Mouse (Mus musculus): ENCODE measurements around the gene Pdrg1.

Gene Pdrg1

DNA sequence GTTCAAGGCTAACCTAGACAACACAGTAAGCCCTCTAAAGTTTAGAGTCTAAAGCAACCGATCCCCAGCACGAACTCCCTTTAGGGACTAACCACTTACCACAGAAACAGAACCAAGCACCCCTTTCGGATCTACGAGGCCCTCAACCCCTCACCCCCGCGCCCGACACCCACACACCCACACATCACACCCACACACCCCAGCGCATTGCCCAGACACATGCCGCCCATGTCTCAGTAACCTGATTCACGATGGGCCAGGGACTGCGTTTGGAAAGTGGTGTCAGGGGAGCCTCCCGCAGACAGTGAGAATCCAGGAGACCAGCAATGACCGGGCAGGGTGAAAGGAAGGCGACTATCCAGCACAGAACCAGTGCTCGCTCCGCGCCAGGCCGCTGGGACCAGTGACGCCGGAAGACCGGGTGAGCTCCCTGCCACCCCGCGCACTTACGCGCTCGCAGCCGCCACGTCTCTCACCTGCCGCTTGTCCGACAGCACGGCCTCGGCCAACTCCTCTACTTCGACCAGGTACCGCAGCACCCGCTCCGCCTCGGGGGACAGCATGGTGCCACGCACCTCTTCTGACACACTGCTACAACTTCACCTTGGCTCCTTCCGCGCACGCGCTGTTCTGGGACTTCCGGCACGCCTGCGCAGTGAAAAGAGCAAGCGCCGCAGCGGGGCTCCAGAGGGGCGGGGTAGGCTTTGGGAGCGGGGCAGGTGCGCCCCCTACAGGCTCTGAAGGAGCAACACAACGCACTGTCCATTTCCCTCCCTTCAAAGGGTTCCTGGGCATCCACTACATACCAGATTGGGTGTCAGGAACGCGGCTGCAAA lies at the start of gene Pdrg1:
Pdrg1 (minus strand) TSS at position 670 of the 836 bp plus-strand sequence.
- DNase-seq (ENCODE audit: low read depth, low spot score): peak; percentile 95

- DNase-seq (ENCODE audit: low read depth, low spot score): no peak
These were observed 49.2 kb upstream of the Pdrg1 start for GRCm38 (mm10) chr2:153064190-153064970.

- no peak for DNase-seq (ENCODE audit: low read depth, low spot score)
These were observed 48.2 kb upstream of the Pdrg1 start for GRCm38 (mm10) chr2:153063394-153063793.

GRCm38 (mm10) chr2:153060216-153060615 lies 45.0 kb upstream of the Pdrg1 start:
- DNase-seq (ENCODE audit: low read depth, low spot score): no peak

DNA sequence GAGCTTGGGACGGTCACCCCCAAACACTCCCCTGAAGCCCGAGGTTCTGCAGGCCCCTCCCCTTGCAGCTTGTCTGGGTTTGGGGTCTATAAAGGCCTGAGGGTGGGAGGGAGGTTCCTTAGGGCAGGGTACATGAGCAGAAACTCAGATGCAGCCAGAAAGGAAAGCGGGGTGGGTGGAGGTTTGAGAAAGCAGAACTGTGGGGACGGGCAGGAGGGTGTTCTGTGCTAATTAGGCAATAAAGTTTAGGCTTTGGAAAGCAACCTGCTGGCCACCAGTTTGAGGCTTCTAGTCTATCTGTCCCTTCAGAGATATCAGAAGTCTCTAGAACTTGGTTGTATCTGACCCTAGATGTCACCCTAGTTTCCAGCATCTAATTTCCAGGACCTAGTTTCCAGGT lies 43.1 kb upstream of the Pdrg1 start:
- DNase-seq (ENCODE audit: low read depth, low spot score): no peak

DNA sequence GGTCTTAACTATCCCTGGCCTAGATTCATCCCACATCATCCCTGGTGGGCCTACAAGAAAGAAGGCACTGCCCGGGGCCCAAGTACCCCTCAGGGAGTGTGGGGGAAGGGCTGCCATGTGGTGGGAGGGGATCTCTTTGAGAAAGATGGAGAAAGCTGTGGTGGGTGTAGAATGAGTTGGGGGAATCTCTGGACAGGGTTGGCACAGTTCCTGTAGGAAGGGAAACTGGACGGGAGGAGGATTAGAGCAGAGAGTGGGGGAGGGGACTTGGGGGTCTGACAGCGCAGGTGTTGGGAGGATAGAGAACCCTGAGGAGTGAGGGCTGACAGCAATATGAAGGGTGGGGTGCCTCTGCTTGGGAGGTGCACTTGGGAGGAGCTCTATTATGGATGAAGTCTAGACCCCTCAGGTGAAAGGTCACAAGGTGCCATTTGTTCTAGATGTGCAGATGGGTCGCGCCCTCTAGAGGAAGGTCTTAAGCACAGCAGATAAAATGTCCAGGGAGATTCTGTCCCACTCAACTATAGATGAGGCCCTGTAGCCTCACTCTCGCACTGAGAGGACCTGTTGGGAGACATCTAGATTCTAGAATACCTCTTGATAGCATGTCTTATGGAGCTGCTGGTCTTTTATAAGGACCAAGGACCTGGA lies 40.2 kb upstream of the Pdrg1 start:
- DNase-seq (ENCODE audit: low read depth, low spot score): no peak

DNA sequence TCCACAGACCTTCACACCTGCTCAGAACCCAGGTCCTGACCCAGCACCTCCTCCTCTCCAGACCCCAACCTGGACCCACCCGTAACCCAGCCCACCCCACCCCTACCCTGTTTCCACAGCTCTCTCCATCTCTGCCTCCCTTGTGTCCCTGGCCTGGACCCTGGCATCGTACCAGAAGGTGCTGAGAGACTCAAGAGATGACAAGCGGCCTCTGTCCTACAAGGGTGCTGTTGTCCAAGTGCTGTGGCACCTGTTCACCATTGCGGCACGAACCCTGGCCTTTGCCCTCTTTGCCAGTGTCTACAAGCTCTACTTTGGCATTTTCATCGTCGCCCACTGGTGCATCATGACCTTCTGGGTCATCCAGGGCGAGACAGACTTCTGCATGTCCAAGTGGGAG lies 38.7 kb upstream of the Pdrg1 start:
- DNase-seq (ENCODE audit: low read depth, low spot score): no peak

DNA sequence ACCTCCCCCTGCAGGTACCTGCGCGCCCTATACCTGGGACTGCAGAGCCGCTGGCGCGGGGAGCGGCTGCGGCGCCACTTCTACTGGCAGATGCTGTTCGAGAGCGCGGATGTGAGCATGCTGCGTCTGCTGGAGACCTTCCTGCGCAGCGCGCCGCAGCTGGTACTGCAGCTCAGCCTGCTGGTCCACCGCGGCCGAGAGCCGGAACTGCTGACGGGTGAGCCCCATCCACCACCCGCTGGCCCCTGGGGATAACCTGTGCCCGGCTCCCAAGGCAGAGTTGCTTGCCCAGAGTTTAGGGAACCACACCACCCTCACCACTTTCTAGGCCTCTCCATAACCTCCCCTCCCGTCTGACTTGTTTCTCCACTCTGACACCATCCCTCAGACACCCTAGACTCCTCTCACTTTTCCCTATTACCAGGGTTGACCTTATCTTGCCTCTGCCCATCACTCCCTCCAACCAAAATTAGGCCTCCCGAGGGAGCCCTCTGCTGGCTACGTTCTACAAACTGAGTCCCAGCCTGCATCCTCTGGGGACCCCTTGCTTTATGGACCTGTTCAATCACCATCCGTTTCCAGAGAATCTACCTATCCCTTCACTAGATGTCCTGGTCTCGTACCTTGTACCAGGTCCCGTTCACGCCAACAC lies 37.6 kb upstream of the Pdrg1 start:
- no peak for DNase-seq (ENCODE audit: low read depth, low spot score)

GRCm38 (mm10) chr2:153051537-153051936 lies 36.3 kb upstream of the Pdrg1 start:
- no peak for DNase-seq (ENCODE audit: low read depth, low spot score)

- no peak for DNase-seq (ENCODE audit: low read depth, low spot score)
These were observed 35.9 kb upstream of the Pdrg1 start for GRCm38 (mm10) chr2:153051095-153051494.

GRCm38 (mm10) chr2:153049997-153050358 lies 34.8 kb upstream of the Pdrg1 start:
- no peak for DNase-seq (ENCODE audit: low read depth, low spot score)

DNA sequence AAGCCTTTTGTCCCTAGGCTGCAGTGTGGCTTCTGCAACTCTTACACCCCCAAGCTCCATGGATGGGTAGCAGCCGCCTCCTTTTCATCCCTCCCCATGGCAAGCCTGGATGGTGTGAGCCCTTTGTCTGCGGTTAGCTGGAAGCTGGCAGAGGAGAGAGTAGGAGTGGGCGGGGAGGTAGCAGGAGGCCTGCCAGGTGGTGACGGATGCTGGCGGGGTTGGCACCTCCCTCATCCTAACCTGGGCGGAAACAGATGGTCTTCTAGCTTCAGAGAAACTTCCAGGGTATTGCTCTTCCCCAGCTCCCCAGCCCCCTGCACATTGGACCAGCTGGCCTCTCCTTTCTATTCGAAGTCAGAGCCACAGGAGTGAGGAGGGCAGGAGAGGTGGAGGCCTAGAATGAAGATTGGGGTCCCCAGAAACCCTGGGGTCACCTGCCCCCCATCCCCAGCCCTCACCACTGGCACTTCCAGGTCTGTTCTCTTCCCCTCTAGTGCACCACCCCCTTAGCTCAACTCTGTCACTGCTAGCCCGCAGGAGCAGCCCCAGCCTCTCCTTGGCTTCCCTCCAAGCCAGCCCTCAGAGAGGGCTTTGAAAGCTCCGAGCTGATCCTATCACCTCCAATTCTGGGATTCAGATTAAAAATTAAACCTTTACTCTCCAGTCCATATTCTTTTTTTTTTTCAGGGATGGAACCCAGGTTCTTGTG lies 34.2 kb upstream of the Pdrg1 start:
- no peak for DNase-seq (ENCODE audit: low read depth, low spot score)

DNA sequence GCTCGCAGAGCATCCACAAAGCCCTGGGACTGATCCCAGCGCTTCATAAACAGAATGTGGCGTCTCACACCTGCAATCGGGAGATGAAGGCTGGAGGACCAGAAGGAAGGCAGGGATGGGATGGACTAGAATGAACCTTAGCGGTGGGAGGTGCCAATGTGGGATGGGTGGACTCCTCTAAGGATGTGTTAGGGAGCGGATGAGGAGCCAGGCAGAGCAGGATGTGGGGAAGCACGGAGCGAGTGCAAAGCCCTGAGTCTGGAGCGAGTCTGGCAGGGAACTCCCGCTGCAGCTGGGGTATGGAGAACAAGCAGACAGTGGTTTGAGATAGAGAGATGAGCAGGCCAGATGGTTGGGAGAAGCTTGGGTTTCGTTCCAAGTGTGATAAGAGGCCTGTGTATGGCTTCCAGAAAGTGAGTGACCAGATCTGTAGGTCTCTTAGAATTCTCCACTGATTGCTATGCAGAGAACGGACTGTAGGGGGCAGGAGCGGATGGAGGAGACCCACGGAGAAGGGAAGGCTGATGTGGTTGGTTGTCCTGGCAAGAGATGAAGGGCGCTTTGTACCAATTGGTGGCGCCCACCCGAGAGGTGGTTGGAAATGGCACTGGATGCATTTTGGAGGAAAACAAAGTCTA lies 32.7 kb upstream of the Pdrg1 start:
- DNase-seq (ENCODE audit: low read depth, low spot score): peak; percentile 14

DNA sequence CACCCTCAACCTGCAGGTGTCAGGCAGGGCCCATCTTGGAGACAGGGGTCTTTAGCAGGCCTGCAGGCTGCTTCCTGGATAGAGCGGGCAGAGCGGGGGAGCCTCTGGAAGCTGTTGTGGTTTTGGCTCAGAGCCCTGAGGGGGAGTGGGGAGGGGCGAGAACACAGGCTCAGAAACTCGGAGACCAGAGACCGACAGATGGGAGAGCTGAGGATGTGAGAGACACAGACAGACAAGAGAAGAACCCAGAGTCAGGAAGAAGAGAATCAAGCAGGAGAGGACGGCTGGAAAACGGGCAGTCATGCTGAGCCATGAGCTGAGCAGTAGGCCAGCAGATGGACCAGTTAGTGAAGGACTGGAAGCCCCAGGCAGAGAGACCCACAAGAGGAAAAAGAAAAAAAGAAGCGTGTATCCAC lies 30.7 kb upstream of the Pdrg1 start:
- peak; percentile 11 for DNase-seq (ENCODE audit: low read depth, low spot score)

DNA sequence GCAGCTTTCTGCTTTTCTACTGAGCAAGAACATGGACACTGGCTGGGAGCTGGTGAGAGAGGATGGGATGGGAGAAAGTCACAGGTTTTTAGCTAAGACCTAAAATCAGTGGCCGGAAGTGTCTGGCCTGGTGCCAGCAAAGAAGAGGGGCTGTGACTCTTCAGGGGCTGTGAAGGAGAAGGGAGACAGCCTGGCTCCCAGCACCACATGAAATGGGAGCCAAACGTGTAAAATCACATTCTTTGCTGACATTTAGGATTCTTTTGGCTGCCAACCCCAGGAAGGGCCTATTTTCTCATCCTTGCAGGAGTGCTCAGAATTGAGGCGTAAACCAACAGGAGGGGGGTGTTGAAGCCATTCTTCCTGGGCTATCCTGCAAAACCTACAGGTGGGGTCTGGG lies 28.7 kb upstream of the Pdrg1 start:
- DNase-seq (ENCODE audit: low read depth, low spot score): no peak

- no peak for DNase-seq (ENCODE audit: low read depth, low spot score)
These were observed 21.5 kb upstream of the Pdrg1 start for GRCm38 (mm10) chr2:153036690-153037089.

DNA sequence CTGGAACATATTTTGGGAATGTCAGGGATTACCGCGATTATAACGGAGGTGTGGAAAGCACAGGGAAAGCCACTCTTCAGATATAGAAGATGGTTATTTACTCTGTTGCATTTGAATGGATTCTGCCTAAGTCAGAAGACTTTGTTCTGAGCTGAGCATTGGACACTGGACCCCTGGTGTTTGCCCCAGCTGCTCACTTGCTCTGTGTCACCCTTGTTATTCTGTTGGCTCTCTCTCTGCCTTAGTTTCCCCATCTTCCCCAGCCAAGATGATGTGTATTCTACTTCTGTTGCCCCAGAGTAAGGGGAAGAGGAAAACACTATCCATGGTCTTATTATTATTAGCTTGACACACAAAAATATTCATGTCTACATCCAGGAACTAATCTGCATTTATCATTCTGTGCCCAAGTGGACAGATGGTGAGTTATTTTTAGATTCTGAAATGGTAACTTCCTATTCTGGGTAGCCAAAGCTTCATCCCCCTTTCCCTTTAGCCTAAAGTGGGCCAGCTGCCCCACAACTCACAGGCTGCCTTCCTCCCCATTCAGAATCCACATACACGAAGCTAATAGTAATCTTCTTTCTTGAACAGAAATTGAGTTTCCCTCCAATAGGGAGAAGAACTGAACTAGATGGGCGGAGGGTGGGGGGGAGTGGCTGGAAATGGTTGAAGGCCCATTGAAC lies 18.5 kb upstream of the Pdrg1 start:
- DNase-seq (ENCODE audit: low read depth, low spot score): no peak

DNA sequence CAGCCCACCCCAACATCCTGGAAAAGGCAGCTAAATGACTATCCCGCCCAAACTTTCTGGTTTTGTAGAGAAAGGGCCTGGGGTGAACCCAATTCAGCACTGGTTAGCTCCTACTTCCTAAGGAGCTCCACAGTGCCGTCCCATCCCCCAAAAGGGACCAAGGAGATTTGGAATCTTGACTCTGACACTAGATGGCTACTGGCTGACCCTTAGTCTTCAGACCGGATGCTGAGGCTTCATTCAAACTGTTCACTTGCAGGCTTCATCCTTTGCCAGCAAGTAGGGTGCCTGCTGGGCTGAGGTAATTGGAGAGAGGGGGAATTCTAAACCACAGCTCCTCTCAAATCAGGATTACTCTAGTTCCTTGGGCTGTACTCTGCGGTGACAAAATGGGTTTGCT lies 17.7 kb upstream of the Pdrg1 start:
- DNase-seq (ENCODE audit: low read depth, low spot score): no peak

DNA sequence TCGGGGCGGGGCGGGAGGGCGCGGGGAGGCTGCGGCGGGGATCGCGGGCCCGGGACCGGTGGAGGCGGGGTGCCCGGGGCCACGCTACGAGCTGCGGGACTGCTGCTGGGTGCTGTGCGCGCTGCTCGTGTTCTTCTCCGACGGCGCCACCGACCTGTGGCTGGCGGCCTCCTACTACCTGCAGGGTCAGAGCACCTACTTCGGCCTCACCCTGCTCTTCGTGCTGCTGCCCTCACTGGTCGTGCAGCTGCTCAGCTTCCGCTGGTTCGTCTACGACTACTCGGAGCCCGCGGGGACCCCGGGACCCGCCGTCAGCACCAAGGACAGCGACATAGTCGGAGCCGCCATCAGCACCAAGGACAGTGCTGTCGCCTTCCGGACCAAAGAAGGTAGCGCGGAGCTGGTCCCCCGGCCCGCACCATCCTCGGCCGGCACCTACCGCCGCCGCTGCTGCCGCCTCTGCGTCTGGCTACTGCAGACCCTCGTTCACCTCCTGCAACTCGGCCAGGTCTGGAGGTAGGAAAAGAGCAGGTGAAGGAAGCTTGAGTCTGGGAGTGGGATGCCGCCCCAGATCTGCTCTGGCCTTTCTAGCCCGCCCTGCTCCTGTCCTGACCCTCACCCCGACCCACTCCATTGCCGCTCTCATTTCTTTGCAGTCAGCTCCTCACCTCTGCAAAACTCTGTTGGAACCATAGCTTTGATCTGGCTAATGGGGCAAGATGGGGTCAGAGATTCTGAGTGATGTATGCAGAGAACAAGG lies 17.0 kb upstream of the Pdrg1 start:
- peak; percentile 68 for DNase-seq (ENCODE audit: low read depth, low spot score)
